Mouse (Mus musculus) forelimb bud, embryonic 11.5 days (tissue): ENCODE results near the gene Tbx20.

Experiments used
- DNase-seq: peaks from one replicate; pipeline ENCODE4 v3.0.0-alpha.2; 2012; ENCODE audit warnings: low read depth, low spot score

The Tbx20 gene

DNA sequence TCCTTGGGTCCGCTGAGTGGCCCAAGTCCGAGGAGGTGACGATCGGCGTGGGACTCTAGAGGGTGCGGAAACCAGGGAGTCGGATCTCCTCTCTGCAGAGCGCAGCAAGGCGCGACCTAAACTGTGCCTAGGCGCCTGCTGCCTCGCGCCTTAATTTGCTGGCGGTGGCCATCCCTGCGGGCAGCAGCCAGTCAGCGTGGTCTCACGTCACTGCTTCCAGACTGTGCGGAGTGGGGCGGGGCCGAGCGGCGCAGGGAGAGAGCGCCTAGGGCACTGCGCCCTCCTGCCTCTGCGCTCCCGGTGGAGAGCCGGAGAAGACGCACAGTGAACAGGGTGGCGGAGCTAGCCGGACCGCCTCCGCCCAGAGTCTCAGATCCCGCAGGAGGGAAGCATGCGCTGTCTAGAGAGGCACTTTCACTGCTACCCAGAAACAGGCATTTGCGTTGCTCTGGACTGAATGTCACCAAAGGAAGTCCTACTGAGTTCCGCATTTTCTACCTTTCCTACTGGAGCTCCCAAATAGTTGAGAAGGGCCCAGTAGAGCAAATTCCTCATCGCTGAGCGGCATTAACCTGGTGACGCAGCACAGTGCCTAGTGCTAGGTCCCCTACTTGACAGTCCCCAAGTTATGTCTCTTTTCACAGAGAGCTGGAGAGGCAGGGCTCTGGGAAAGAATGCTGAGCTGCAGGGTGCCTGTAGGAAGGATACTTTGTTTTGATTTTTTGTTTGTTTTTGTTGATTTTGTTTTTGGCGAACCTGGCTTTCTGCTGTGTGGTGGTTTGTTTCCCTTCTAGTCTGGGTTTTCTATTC is at the start of gene Tbx20:
Gene Tbx20, minus strand, starts transcription at position 144 of the 810 bp plus-strand sequence.
- no peak for DNase-seq

DNA sequence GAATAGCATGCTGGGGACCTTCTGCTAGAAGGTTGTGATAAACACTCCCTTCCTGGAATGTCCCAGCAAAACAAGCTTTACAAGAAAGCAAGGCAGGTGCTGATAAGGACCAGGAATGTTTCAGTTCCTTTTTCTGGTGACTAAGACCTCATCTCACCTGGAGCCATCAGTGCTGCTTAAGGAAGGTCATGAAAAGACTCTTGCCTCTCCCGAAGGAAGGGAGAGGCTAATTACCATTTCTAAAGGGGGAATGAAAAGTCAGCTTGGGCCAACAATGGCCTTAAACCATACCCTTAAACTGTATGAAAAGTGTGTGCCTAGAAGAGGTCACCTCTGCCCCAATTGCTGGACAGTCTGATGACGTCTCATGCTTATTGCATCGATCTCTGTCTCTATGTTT is 44.4 kb upstream of the Tbx20 start:
- DNase-seq: no peak

DNA sequence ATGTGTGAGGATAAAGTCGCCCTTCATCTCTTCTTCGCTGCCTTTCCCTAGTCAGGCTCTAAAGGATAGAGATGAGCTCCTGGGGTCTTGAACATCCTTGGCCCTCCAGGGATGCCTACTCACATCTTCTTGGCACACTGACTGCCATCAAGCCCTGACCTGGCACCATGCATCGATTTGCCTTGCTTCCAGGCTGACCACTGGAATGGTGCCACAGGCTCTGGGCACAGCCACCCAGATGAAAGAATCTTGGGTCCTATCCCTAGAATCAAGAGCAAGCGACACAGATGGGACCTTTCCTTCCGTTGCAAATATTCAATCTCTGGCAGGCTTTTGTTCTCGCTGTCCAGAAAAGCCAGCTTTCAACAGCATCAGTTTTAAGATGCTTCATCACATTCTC is 38.4 kb upstream of the Tbx20 start:
- DNase-seq: no peak

GRCm38 (mm10) chr9:24792110-24792509 is 18.0 kb upstream of the Tbx20 start:
- no peak for DNase-seq

- DNase-seq: no peak
Measured at GRCm38 (mm10) chr9:24789396-24789795, 15.3 kb upstream of the Tbx20 start.

DNA sequence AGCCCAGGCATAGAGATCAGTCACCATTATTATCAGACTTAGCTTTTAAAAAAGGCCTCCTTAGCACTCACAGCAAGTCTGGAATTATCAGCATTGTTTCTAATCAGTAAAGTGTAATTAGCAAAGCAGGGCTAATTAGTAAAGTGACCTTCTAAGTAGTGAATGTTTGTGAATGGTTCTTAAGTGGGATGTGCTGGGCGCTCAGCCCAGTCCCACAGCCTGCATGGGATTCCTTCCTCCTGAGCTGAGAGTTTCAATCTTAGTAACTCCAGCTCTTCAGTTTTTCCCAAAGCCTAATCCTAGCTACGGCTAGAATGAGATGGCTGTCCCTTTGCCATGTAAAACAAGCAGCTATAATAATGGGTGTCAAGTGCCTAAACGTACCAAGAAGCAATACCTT is 8.2 kb upstream of the Tbx20 start:
- no peak for DNase-seq

DNA sequence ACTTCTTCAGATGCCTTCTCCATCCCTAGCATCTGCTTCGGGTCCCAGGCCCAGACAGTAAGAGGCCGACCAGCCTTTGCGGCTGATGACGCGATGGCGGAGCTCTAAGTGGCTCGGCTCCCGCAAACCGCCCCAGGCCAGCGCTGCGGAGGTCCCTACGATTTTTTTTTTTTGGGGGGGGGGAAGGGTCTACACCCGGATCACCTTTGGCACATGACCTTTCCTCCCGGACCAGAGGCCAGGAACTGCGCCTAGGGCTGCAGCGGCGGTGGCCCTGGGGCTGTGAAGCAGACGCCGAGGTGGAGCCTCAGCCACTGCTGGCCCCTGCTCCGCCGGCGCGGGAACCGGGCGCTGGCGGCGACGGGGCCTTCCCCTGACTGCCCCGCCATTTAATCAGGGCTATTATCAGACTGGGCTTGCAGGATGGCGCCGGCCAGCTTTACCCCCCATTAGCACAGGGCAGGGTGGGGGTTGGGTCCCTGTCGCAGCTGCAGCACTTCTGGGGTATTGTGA is 6.9 kb upstream of the Tbx20 start:
- DNase-seq: no peak

- DNase-seq: no peak
Measured at GRCm38 (mm10) chr9:24780391-24780928, 6.4 kb upstream of the Tbx20 start.

- no peak for DNase-seq
Measured at GRCm38 (mm10) chr9:24779975-24780374, 5.9 kb upstream of the Tbx20 start.

GRCm38 (mm10) chr9:24778571-24778970 is 4.5 kb upstream of the Tbx20 start:
- DNase-seq: no peak

- no peak for DNase-seq
Measured at GRCm38 (mm10) chr9:24777961-24778360, 3.9 kb upstream of the Tbx20 start.

GRCm38 (mm10) chr9:24777176-24777895 is 3.2 kb upstream of the Tbx20 start:
- no peak for DNase-seq

GRCm38 (mm10) chr9:24776487-24776886 is 2.4 kb upstream of the Tbx20 start:
- DNase-seq: no peak

DNA sequence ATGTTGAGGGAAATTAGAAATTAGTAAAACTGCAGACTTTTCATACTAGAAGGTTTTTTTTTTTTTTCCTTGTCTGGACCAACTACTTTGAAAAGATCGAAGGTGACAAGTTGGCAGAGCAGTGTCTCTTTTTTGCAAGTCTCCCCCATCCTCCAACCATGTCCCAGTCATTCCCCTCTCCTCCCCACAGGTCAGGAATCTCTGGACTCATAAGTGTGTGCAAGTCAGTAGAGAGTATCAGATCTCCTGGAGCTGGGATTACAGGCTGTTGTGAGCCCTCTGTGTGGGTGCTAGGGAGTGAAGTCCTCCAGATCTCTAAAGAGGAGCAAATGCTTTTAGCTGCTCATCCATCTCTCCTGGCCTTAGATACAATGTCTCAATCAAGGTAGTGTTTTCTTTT is 1.5 kb upstream of the Tbx20 start:
- DNase-seq: no peak

- no peak for DNase-seq
Measured at GRCm38 (mm10) chr9:24775001-24775400, 898 bp upstream of the Tbx20 start.

DNA sequence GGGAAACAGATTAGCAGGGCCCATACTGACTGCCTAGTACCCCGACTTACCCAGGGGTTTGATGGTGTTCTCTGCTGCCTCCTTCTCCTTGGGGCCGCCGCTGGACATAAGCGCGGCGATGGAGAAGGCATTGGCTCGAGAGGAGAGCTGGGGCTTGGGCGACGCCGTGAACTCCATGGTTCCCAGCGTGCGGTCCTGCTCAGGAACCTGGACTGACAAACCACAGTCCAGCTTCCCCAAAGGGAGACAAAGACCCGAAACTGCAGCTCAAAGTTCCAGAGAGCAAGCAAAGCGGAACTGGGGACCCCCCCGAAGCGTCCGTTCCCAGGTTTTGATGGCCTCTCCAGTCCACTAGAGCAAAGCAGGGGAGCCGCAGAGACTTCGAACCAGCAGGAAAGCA is 434 bp downstream of the Tbx20 start:
- no peak for DNase-seq

- DNase-seq: no peak
Measured at GRCm38 (mm10) chr9:24773171-24773570, 932 bp downstream of the Tbx20 start.

DNA sequence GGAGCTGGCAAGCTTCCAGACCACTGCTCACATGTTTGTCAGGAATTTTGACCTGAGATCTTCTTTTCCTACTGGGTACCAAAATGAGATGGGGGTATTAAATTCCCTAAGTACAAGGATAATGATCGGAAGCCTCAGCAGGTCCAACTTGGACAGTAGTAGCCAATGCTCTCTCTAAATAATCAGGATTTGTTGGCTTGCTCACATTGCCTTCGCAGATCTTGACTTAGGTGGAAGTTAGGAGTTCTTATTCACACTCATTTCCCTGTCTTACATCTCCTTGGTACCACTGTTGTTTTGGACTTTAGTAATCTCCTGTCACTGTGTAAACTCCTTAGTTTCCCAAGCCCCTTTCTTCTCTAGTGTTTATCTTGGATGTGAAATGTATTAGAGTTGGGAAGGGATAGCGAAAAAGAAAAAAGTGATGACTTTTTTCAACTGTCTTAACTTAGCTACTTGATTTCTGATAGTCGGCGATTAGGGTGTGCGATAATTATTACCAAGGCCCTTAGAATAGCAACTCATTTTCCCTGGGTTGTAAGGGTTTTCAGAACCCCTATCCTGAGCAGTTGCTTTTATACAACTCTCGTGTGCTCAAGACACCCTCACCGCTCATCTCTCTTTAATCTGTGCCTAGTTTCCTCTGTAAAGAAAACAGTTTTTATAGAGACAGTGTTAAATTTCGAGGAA is 1.5 kb downstream of the Tbx20 start:
- DNase-seq: no peak

DNA sequence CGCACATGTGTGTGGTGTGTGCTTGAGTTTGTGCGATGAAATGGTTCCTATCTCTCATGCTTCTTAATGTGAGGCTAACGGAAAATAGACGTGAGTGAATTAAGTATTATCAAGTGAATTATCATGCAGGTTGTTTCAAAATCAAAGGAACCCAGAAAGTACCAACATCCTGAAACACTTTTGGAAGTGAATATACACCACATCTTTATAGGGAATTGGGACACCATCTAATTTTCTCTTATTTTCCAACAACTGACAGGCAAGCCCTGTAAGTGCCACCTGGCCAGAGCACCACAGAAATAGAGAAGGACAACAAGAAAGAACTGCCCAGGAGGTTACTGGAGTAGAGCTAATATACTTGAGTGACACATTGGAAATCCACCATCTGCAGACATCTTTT is 2.4 kb downstream of the Tbx20 start:
- DNase-seq: no peak

GRCm38 (mm10) chr9:24770941-24771405 is 3.1 kb downstream of the Tbx20 start:
- no peak for DNase-seq

DNA sequence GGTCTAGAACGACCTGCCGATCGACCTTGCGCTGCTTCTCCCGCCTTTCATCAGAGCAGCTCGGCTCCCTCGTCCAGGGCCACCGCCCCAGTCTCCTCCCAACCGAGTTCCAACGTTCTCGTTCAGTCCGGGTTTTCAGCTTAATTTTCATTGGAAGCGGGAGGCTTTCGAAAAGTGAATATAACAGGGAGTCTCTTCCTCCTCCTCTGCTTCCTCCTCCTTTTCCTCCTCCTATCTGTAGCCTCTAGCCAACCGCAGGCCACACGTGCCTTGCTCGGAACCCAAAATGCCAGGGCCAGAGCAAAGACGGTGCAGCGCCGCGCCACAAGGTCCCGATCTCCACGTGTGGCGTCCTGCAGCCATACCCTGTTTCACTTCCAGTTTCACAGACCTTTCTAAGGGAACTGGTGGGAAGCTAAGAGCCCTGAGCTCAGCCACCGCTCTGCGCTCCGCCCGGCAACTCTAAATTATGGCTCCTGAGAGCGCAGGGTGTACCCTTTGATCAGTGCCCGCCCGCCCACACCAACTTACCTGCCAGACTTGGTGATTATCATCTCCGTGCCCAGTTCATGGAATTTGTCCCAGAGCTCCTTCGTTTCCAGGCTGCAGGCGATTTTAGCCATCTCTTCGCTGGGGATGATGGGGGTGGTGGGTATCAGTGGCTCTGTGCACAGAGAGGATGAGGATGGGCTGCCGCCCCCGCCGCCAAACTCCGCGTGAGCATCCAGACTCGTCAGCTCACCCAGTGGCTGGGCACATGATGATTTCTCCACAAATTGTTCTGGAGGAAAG is 3.8 kb downstream of the Tbx20 start:
- DNase-seq: no peak
